Mouse (Mus musculus): ENCODE results near the gene Ehd1. TPM values are rescaled to one million over a fixed set of nuclear protein-coding genes. Genes with fewer than 3 reads are reported as not detected.

The Ehd1 gene
- total RNA-seq, 1 experiment from 2014 or later: 62.5 TPM

- no peak for ATAC-seq (replicated peaks; ENCODE audit: insufficient number of reproducible peaks, low FRiP score, low TSS enrichment, poor library complexity, severe bottlenecking)
Measured at GRCm38 (mm10) chr19:6247526-6248300, 28.8 kb upstream of the Ehd1 start.

GRCm38 (mm10) chr19:6253021-6253420 is 23.5 kb upstream of the Ehd1 start:
- no peak for ATAC-seq (replicated peaks; ENCODE audit: insufficient number of reproducible peaks, low FRiP score, low TSS enrichment, poor library complexity, severe bottlenecking)

- no peak for ATAC-seq (replicated peaks; ENCODE audit: insufficient number of reproducible peaks, low FRiP score, low TSS enrichment, poor library complexity, severe bottlenecking)
Measured at GRCm38 (mm10) chr19:6260428-6260827, 16.1 kb upstream of the Ehd1 start.

GRCm38 (mm10) chr19:6260946-6261345 is 15.6 kb upstream of the Ehd1 start:
- no peak for ATAC-seq (replicated peaks; ENCODE audit: insufficient number of reproducible peaks, low FRiP score, low TSS enrichment, poor library complexity, severe bottlenecking)

- no peak for ATAC-seq (replicated peaks; ENCODE audit: insufficient number of reproducible peaks, low FRiP score, low TSS enrichment, poor library complexity, severe bottlenecking)
Measured at GRCm38 (mm10) chr19:6261379-6261778, 15.1 kb upstream of the Ehd1 start.

GRCm38 (mm10) chr19:6262222-6262621 is 14.3 kb upstream of the Ehd1 start:
- peak; percentile 64 for ATAC-seq (replicated peaks; ENCODE audit: insufficient number of reproducible peaks, low FRiP score, low TSS enrichment, poor library complexity, severe bottlenecking)

GRCm38 (mm10) chr19:6262839-6263433 is 13.6 kb upstream of the Ehd1 start:
- no peak for ATAC-seq (replicated peaks; ENCODE audit: insufficient number of reproducible peaks, low FRiP score, low TSS enrichment, poor library complexity, severe bottlenecking)

- ATAC-seq (replicated peaks; ENCODE audit: insufficient number of reproducible peaks, low FRiP score, low TSS enrichment, poor library complexity, severe bottlenecking): no peak
Measured at GRCm38 (mm10) chr19:6264200-6264599, 12.3 kb upstream of the Ehd1 start.

- ATAC-seq (replicated peaks; ENCODE audit: insufficient number of reproducible peaks, low FRiP score, low TSS enrichment, poor library complexity, severe bottlenecking): no peak
Measured at GRCm38 (mm10) chr19:6264945-6265344, 11.6 kb upstream of the Ehd1 start.

- no peak for ATAC-seq (replicated peaks; ENCODE audit: insufficient number of reproducible peaks, low FRiP score, low TSS enrichment, poor library complexity, severe bottlenecking)
Measured at GRCm38 (mm10) chr19:6265727-6266182, 10.8 kb upstream of the Ehd1 start.

GRCm38 (mm10) chr19:6267306-6268169 is 9.0 kb upstream of the Ehd1 start:
- ATAC-seq (replicated peaks; ENCODE audit: insufficient number of reproducible peaks, low FRiP score, low TSS enrichment, poor library complexity, severe bottlenecking): no peak

- ATAC-seq (replicated peaks; ENCODE audit: insufficient number of reproducible peaks, low FRiP score, low TSS enrichment, poor library complexity, severe bottlenecking): peak; percentile 63
Measured at GRCm38 (mm10) chr19:6268170-6268528, 8.4 kb upstream of the Ehd1 start.

GRCm38 (mm10) chr19:6268670-6269132 is 7.8 kb upstream of the Ehd1 start:
- peak; percentile 70 for ATAC-seq (replicated peaks; ENCODE audit: insufficient number of reproducible peaks, low FRiP score, low TSS enrichment, poor library complexity, severe bottlenecking)

- ATAC-seq (replicated peaks; ENCODE audit: insufficient number of reproducible peaks, low FRiP score, low TSS enrichment, poor library complexity, severe bottlenecking): no peak
Measured at GRCm38 (mm10) chr19:6269798-6270475, 6.6 kb upstream of the Ehd1 start.

GRCm38 (mm10) chr19:6270661-6271060 is 5.9 kb upstream of the Ehd1 start:
- ATAC-seq (replicated peaks; ENCODE audit: insufficient number of reproducible peaks, low FRiP score, low TSS enrichment, poor library complexity, severe bottlenecking): no peak

- ATAC-seq (replicated peaks; ENCODE audit: insufficient number of reproducible peaks, low FRiP score, low TSS enrichment, poor library complexity, severe bottlenecking): no peak
Measured at GRCm38 (mm10) chr19:6271206-6271605, 5.3 kb upstream of the Ehd1 start.

- ATAC-seq (replicated peaks; ENCODE audit: insufficient number of reproducible peaks, low FRiP score, low TSS enrichment, poor library complexity, severe bottlenecking): no peak
Measured at GRCm38 (mm10) chr19:6272053-6272452, 4.5 kb upstream of the Ehd1 start.

- no peak for ATAC-seq (replicated peaks; ENCODE audit: insufficient number of reproducible peaks, low FRiP score, low TSS enrichment, poor library complexity, severe bottlenecking)
Measured at GRCm38 (mm10) chr19:6272738-6273137, 3.8 kb upstream of the Ehd1 start.

- no peak for ATAC-seq (replicated peaks; ENCODE audit: insufficient number of reproducible peaks, low FRiP score, low TSS enrichment, poor library complexity, severe bottlenecking)
Measured at GRCm38 (mm10) chr19:6273592-6273991, 2.9 kb upstream of the Ehd1 start.
